Mouse (Mus musculus): ENCODE measurements at regions not wholly inside any gene's neighbourhood (a gene's known extent, or its start where the extent isn't known, plus 50 kb on each side); places are given as distances from the start of the nearest gene placed in this dataset.

DNA sequence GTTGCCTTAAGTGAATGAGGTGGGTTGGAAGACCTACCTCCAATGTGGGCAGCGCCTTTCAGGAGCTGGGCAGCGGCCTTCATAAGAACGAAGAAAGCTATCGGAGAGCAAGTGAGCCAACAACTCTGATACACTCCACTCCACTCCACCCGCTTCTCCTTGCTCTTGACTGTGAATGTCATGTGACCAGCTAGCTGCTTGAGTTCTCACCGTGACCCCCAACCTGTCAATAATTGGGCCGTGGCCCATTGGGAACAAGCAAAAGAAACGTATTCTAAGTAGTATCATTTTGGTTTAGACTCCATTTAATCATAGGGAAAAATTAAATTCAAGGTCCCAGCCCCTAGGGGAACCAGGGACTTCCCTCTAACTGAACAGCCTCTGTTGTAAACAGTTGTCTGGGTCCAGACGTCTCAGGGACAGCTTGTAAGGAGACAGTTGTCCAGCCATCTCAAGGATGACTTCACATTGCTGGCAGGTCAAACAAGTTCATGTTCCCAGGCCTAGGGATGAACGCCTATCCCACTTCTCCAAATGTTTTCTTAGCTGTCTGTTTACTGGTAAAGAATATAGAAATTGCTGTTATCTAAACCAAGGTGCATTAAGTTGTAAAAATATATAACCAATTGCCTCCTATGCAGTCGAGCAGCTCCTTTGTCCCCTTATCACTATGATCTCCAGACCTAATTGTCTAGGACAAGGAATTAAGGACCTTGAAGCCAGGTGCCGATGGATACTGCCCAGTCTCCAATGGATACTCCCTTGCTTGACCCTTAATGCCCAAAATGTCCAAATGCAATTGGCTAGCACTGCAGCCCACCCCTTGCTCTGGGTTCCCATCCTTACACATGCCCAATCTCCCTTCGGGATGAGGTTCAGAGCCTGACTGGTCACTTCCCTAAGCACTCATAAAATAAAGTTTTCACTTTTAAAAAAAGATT is 67.1 kb upstream of the Cpm start:
- no peaks in the 10 kb centered on the region for H3K9me3 ChIP-seq (ENCODE audit: low read length)
- ATAC-seq (ENCODE audit: low FRiP score) (no peak), DNase-seq (ENCODE audit: low spot score) (no peak)
- TF ChIP-seq CTCF (IDR thresholded peaks at IDR 0.05), result no peak
- H3K27me3 ChIP-seq (ENCODE audit: insufficient read depth, low read length), result no peaks in the 10 kb centered on the region
- H3K27ac ChIP-seq (ENCODE audit: low read depth, low read length), result no peak overlapping the region
- H3K9ac ChIP-seq (replicated peaks; ENCODE audit: low read length, poor library complexity, severe bottlenecking), result no peak overlapping the region
- no peaks in the 10 kb centered on the region for H3K36me3 ChIP-seq (ENCODE audit: insufficient read depth, low read length)
- no peaks in the 10 kb centered on the region for H3K4me1 ChIP-seq (ENCODE audit: insufficient read depth, low read length)
- no peak overlapping the region for H3K4me2 ChIP-seq (ENCODE audit: low read depth, low read length, poor library complexity, severe bottlenecking)
- 91% methylated on average over 13 of the region's 13 CpGs for WGBS
- H3K4me3 ChIP-seq (ENCODE audit: low read depth, low read length), result no peak overlapping the region

DNA sequence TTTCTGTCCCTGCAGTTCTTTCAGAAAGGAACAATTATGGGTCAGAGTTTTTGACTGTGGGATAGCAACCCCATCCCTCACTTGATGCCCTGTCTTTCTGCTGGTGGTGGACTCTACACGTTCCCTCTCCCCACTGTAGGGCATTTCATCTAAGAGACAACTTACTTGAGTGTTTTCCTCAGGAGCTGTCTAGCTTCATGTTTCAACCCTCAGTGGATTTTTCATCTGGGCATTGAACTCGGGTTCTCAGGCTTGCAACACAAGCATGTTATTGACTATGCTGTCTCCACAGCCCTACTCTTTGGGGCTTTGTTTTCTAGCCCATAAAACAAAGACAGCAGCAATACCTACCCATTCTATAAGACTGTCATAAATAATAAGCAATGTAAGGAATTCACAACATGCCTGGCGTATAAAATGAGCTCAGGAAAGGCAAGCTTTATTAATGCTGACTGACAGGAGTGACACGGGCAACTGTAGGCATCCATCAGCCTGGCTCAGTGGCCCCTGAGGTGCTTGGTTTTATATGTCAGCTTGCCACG is 68.0 kb upstream of the Cpm start:
- Histone ChIP-seq H3K4me3 (ENCODE audit: low read depth, low read length) (no peak overlapping the region), H3K4me2 (ENCODE audit: low read depth, low read length, poor library complexity, severe bottlenecking) (no peak overlapping the region), H3K27me3 (ENCODE audit: insufficient read depth, low read length) (no peaks in the 10 kb centered on the region), H3K9ac (replicated peaks; ENCODE audit: low read length, poor library complexity, severe bottlenecking) (no peak overlapping the region), H3K9me3 (ENCODE audit: low read length) (no peaks in the 10 kb centered on the region), H3K27ac (ENCODE audit: low read depth, low read length) (no peak overlapping the region), H3K36me3 (ENCODE audit: insufficient read depth, low read length) (no peaks in the 10 kb centered on the region), H3K4me1 (ENCODE audit: insufficient read depth, low read length) (no peaks in the 10 kb centered on the region)
- no peak for ATAC-seq (ENCODE audit: low FRiP score)
- WGBS, result 68% methylated on average over 5 of the region's 5 CpGs
- no peak for DNase-seq (ENCODE audit: low spot score)
- TF ChIP-seq CTCF (IDR thresholded peaks at IDR 0.05), result no peak

DNA sequence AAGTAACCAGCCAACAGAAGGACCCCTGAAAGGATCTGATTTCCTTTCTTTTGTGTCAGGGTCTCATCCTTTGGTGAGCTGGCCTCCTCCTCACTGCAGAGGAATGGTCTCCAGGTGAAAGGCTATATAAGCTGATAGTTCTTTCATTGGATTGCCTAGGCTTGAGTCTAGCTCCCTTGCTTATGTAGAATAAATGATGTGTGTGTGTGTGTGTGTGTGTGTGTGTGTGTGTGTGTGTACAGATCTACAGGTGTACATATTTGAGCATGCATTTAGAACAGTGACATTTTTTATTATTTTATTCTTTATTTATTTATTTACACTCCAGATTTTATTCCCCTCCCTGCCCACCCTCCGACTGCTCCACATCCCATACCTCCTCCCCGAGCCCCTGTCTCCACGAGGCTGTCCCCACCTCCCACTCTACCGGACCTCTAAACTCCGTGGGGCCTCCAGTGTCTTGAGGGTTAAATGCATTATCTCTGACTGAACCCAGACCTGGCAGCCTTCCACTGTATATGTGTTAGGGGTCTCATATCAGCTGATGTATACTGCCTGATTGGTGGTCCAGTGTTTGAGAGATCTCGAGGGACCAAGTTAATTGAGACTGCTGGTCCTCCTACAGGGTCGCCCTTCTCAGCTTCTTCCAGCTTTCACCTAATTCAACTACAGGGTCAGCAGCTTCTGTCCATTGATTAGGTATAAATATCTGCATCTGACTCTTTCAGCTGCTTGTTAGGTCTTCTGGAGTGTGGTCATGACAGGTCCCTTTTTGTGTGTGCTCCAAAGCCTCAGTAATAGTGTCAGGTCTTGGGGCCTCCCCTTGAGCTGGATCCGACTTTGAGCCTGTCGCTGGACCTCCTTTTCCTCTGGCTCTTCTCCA is 68.7 kb upstream of the Cpm start:
- Histone ChIP-seq H3K4me3 (ENCODE audit: low read depth, low read length) (no peak overlapping the region), H3K9me3 (ENCODE audit: low read length) (no peaks in the 10 kb centered on the region), H3K27ac (ENCODE audit: low read depth, low read length) (no peak overlapping the region), H3K27me3 (ENCODE audit: insufficient read depth, low read length) (no peaks in the 10 kb centered on the region), H3K36me3 (ENCODE audit: insufficient read depth, low read length) (no peaks in the 10 kb centered on the region), H3K4me1 (ENCODE audit: insufficient read depth, low read length) (no peaks in the 10 kb centered on the region), H3K4me2 (ENCODE audit: low read depth, low read length, poor library complexity, severe bottlenecking) (no peak overlapping the region), H3K9ac (replicated peaks; ENCODE audit: low read length, poor library complexity, severe bottlenecking) (no peak overlapping the region)
- ATAC-seq (ENCODE audit: low FRiP score) (no peak), DNase-seq (ENCODE audit: low spot score) (no peak)
- TF ChIP-seq CTCF (IDR thresholded peaks at IDR 0.05), result no peak
- 87% methylated on average over 9 of the region's 9 CpGs for WGBS

DNA sequence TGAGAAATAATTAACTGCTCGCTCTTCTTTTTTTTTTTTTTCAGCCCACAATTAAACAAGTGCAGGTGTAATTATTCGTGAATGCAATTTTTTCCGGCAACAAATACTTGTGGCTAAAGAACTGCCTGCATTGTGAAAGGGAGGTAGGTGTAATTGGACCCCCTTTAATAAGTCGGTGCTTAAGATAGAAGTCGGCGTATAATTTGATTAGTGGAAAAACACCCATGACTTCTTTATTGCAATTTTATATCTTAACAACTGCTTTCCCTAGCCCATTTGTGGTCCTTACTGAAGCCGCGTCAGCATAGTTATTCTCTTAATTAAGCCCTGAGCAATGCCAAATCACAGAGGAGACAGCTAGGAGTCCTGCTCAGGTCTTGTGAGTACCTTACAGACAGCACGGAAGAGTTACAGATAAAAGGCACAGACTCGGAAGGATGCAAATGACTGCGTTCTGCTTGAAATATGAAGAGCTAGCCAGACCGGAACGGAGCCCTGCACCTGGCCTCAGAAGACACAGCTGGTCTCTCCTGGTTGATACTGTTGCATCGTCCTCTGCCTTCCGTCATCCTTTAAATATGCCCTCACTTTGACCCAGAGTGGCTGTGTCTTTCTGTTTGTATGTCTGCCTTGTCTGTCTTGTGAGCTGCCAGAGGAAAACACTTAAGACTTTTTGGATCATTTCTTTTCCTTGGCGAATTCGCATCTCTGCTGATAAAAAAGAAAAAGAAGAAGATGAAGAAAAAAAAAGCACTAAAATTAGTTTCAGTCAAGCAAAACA is 69.5 kb upstream of the Cpm start:
- Histone ChIP-seq H3K4me3 (ENCODE audit: low read depth, low read length) (no peak overlapping the region), H3K4me2 (ENCODE audit: low read depth, low read length, poor library complexity, severe bottlenecking) (no peak overlapping the region), H3K27ac (ENCODE audit: low read depth, low read length) (no peak overlapping the region), H3K27me3 (ENCODE audit: insufficient read depth, low read length) (no peaks in the 10 kb centered on the region), H3K4me1 (ENCODE audit: insufficient read depth, low read length) (no peaks in the 10 kb centered on the region), H3K9ac (replicated peaks; ENCODE audit: low read length, poor library complexity, severe bottlenecking) (no peak overlapping the region), H3K9me3 (ENCODE audit: low read length) (no peaks in the 10 kb centered on the region), H3K36me3 (ENCODE audit: insufficient read depth, low read length) (no peaks in the 10 kb centered on the region)
- WGBS, result 43% methylated on average over 17 of the region's 17 CpGs
- ATAC-seq (ENCODE audit: low FRiP score) (no peak), DNase-seq (ENCODE audit: low spot score) (no peak)
- TF ChIP-seq CTCF (IDR thresholded peaks at IDR 0.05), result no peak

DNA sequence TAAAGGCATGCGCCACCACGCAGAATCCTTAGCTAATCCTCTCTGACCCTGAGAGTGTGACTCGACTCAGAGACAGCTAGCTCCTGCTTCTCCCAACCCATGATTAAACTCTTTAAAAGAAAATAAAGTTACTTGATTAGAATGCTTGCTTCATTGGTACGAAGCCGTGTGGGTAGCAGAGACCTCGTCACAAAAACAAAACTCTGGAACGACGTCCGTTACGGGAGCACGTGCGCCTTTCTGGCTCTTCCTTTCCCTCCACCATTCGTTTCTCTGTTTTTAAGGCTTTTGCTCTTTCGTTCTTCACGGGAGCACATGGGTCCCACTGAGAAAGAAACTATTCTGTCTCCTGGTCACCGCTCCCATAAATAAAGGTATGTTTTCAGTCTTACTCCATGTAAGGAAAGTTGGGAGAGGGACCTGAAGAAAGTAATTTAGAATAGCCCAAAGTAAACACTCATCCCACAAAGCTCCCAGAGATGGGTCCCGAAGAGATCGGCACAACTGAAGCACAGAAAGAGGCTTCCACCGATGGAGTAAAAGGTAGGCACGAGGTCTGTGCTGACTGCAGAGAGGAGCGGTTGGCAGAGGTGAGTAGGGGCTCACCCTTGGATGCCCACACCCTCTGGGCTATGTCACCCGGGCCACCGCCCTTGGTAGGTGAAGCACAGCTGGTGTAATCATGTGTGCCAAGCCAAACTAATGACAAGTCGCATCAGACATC is 70.2 kb upstream of the Cpm start:
- Histone ChIP-seq H3K4me2 (ENCODE audit: low read depth, low read length, poor library complexity, severe bottlenecking) (no peak overlapping the region), H3K4me1 (ENCODE audit: insufficient read depth, low read length) (no peaks in the 10 kb centered on the region)

More for the DNA sequence above, 70.2 kb upstream of the Cpm start:
- H3K36me3 ChIP-seq (ENCODE audit: insufficient read depth, low read length), result no peaks in the 10 kb centered on the region
- no peak for TF ChIP-seq CTCF (IDR thresholded peaks at IDR 0.05)
- no peaks in the 10 kb centered on the region for H3K9me3 ChIP-seq (ENCODE audit: low read length)
- WGBS, result 83% methylated on average over 24 of the region's 24 CpGs
- DNase-seq (ENCODE audit: low spot score) (no peak), ATAC-seq (ENCODE audit: low FRiP score) (no peak)
- H3K27ac ChIP-seq (ENCODE audit: low read depth, low read length), result no peak overlapping the region
- no peak overlapping the region for H3K9ac ChIP-seq (replicated peaks; ENCODE audit: low read length, poor library complexity, severe bottlenecking)
- H3K27me3 ChIP-seq (ENCODE audit: insufficient read depth, low read length), result no peaks in the 10 kb centered on the region
- no peak overlapping the region for H3K4me3 ChIP-seq (ENCODE audit: low read depth, low read length)

Measured in midbrain, postnatal 0 days (tissue).